In genomic region chr8:108595061-108595419, GRCm38 (mm10) we compare ENCODE assay signal across 8 mouse cellular contexts.
A peak's percentile ranks its signal among the peaks of the same experiment; 100 is the strongest.
DNase-seq lines count a peak whose midpoint lies in the region; ATAC-seq and TF ChIP-seq lines count a peak whose summit lies in the region.

No protein-coding gene starts in this region.

- ATAC-seq in hindbrain, embryonic 16.5 days, result no peak
- ATAC-seq in neural tube, embryonic 13.5 days (ENCODE audit: low read depth), result peak; percentile 50; the same call in 1 of the 2 replicates
- 0 out of 4 replicates have a peak, but pooled peaks have one; percentile 36 to 46 for ATAC-seq in hematopoietic stem cell, adult 5-6 weeks (replicated peaks in 1 of 2; ENCODE audit: insufficient read depth in 1 of 2, low FRiP score in 2 of 2, low TSS enrichment in 1 of 2, low read depth in 1 of 2, poor library complexity in 2 of 2, severe bottlenecking in 2 of 2)
- ATAC-seq in stomach, postnatal 0 days (ENCODE audit: low FRiP score, low TSS enrichment), result no peak

- no peak for TF ChIP-seq CTCF in stomach, postnatal 0 days (IDR thresholded peaks at IDR 0.05; ENCODE audit: low read depth)

- no peak overlapping the region for H3K9ac ChIP-seq in hindbrain, embryonic 16.5 days (ENCODE audit: low read depth, low read length)
- H3K9ac ChIP-seq in neural tube, embryonic 13.5 days, result no peak overlapping the region
- H3K9ac ChIP-seq in stomach, postnatal 0 days (ENCODE audit: low read length), result no peak overlapping the region

- H3K36me3 ChIP-seq in hindbrain, embryonic 10.5 days, result no peaks in the 10 kb centered on the region
- no peaks in the 10 kb centered on the region for H3K36me3 ChIP-seq in hindbrain, embryonic 16.5 days (ENCODE audit: control insufficient read depth, insufficient read depth, low read length)
- no peaks in the 10 kb centered on the region for H3K36me3 ChIP-seq in neural tube, embryonic 13.5 days
- H3K36me3 ChIP-seq in splenic B cell, adult 2 months (ENCODE audit: control insufficient read depth, insufficient read depth, low read length, poor library complexity, severe bottlenecking), result no peaks in the 10 kb centered on the region
- no peaks in the 10 kb centered on the region for H3K36me3 ChIP-seq in stomach, postnatal 0 days (ENCODE audit: control insufficient read depth, insufficient read depth, low read length)

- peak; percentile 19 for DNase-seq in hindbrain, embryonic 10.5 days (ENCODE audit: low spot score)
- DNase-seq in neural tube, embryonic 10.5 days (ENCODE audit: extremely low spot score, low spot score), result no peak
- DNase-seq in splenic B cell, adult 2 months (ENCODE audit: low read depth, low spot score), result peak; percentile 60
- no peak for DNase-seq in stomach, postnatal 0 days (ENCODE audit: low spot score)
- DNase-seq in cerebellum, postnatal 25 days, result no peak

- no peak for TF ChIP-seq EP300 in stomach, postnatal 0 days (optimal IDR thresholded peaks at IDR 0.05)

- peaks cover 37% of the 10 kb centered on the region for H3K4me1 ChIP-seq in hindbrain, embryonic 10.5 days (replicated peaks)
- peaks cover 4% of the 10 kb centered on the region; the same call in 1 of the 2 replicates for H3K4me1 ChIP-seq in hindbrain, embryonic 16.5 days (ENCODE audit: control insufficient read depth, insufficient read depth, low read depth, low read length)
- H3K4me1 ChIP-seq in neural tube, embryonic 13.5 days (replicated peaks), result peaks cover 24% of the 10 kb centered on the region
- no peaks in the 10 kb centered on the region for H3K4me1 ChIP-seq in stomach, postnatal 0 days (replicated peaks; ENCODE audit: control insufficient read depth, insufficient read depth)

- 0 out of 2 replicates have a peak overlapping the region, but pooled peaks have one; percentile 19 for H3K27ac ChIP-seq in hindbrain, embryonic 10.5 days
- no peak overlapping the region for H3K27ac ChIP-seq in hindbrain, embryonic 16.5 days (ENCODE audit: low read depth, low read length)
- peak overlapping the region; percentile 54; the same call in 1 of the 2 replicates for H3K27ac ChIP-seq in neural tube, embryonic 13.5 days (replicated peaks)
- H3K27ac ChIP-seq in stomach, postnatal 0 days (replicated peaks), result no peak overlapping the region

- H3K9me3 ChIP-seq in hindbrain, embryonic 10.5 days, result no peaks in the 10 kb centered on the region
- H3K9me3 ChIP-seq in hindbrain, embryonic 16.5 days (ENCODE audit: control insufficient read depth, low read length), result no peaks in the 10 kb centered on the region
- no peaks in the 10 kb centered on the region for H3K9me3 ChIP-seq in neural tube, embryonic 13.5 days
- no peaks in the 10 kb centered on the region for H3K9me3 ChIP-seq in stomach, postnatal 0 days (ENCODE audit: control insufficient read depth, low read length)

- no peak overlapping the region for H3K4me2 ChIP-seq in hindbrain, embryonic 16.5 days (ENCODE audit: low read length)
- no peak overlapping the region for H3K4me2 ChIP-seq in neural tube, embryonic 13.5 days
- no peak overlapping the region for H3K4me2 ChIP-seq in stomach, postnatal 0 days (replicated peaks; ENCODE audit: low read depth)

- WGBS in hindbrain, embryonic 10.5 days, result 56% methylated on average over 9 of the region's 9 CpGs
- 49% methylated on average over 9 of the region's 9 CpGs for whole genome bisulfite sequencing in hindbrain, embryonic 16.5 days
- WGBS in neural tube, embryonic 13.5 days, result 39% methylated on average over 9 of the region's 9 CpGs
- WGBS in stomach, postnatal 0 days, result 75% methylated on average over 9 of the region's 9 CpGs

- no peaks in the 10 kb centered on the region for H3K27me3 ChIP-seq in hindbrain, embryonic 10.5 days (ENCODE audit: insufficient read depth, poor library complexity, severe bottlenecking)
- no peaks in the 10 kb centered on the region; the same call in 1 of the 2 replicates for H3K27me3 ChIP-seq in hindbrain, embryonic 16.5 days (replicated peaks; ENCODE audit: control insufficient read depth, insufficient read depth, low read length)
- H3K27me3 ChIP-seq in neural tube, embryonic 13.5 days, result peaks cover 37% of the 10 kb centered on the region
- H3K27me3 ChIP-seq in splenic B cell, adult 2 months (ENCODE audit: control insufficient read depth, insufficient read depth, low read length, poor library complexity, severe bottlenecking), result no peaks in the 10 kb centered on the region; the same call in 1 of the 2 replicates
- no peaks in the 10 kb centered on the region for H3K27me3 ChIP-seq in stomach, postnatal 0 days (ENCODE audit: control insufficient read depth, insufficient read depth, low read length)

- no peak overlapping the region for H3K4me3 ChIP-seq in hindbrain, embryonic 10.5 days
- H3K4me3 ChIP-seq in hindbrain, embryonic 16.5 days (ENCODE audit: low read length), result no peak overlapping the region
- no peak overlapping the region for H3K4me3 ChIP-seq in neural tube, embryonic 13.5 days
- H3K4me3 ChIP-seq in stomach, postnatal 0 days (ENCODE audit: low read depth, low read length), result no peak overlapping the region

Comparison
In these comparisons a context has a peak if more than half of its experiments do, and no peak if none do; other contexts are left out.
1. H3K27ac ChIP-seq: peak in hindbrain, embryonic 10.5 days (single experiment) and neural tube, embryonic 13.5 days (single experiment); none in hindbrain, embryonic 16.5 days (single experiment) and stomach, postnatal 0 days (single experiment).
2. DNase-seq: peak in hindbrain, embryonic 10.5 days (single experiment) and splenic B cell, adult 2 months (single experiment); none in neural tube, embryonic 10.5 days (single experiment), stomach, postnatal 0 days (single experiment) and cerebellum, postnatal 25 days (0 of 2).
3. ATAC-seq: peak in neural tube, embryonic 13.5 days (single experiment) and hematopoietic stem cell, adult 5-6 weeks (2 of 2); none in hindbrain, embryonic 16.5 days (single experiment) and stomach, postnatal 0 days (single experiment).